ENCODE assay signal across 8 mouse cellular contexts in the genomic region with DNA sequence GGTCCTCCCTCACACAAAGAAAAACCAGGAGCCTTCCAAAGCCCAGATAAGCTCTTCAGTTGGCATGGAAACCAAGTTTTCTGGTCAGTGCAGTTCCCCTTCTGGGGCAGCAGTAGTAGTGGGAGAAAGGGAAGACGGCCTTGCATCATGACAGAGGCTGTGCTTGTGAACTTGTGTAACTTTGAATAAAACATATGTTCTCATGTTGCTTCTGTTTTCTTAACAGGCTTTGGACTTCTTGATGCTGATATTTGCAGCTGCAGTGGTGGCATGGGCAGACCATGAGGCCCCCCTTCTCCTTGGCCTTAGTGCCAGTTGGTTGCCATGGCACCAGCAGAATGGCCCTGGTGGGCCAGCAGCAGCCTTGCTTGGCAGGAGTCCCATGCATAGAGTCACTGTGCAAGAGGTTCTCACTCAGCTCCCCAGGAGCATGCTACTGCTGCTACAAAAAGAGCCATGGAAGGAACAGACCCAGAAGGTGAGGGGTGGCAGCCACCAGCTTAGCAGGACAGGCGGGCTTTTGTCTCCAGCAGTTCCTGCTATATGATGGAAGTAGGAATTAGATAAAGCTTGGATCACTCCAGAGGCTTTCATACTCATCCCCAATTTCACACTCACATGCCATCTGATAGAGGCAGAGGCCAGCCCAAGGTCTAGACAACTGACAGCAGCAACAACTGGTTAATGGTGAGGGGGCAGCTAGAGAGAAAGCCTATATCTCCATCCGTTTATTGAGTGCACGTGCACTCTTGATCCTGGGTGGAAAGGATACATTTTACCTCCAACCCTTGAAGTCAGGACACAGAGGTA. TPM values are rescaled to one million over a fixed set of nuclear protein-coding genes. Genes with fewer than 3 reads are reported as not detected.
A peak's percentile ranks its signal among the peaks of the same experiment; 100 is the strongest.
DNase-seq lines count a peak whose midpoint lies in the region; ATAC-seq and TF ChIP-seq lines count a peak whose summit lies in the region.

No protein-coding gene starts in this region.

- no peak overlapping the region for H3K27ac ChIP-seq in gastrocnemius, adult 2 months
- no peak overlapping the region for H3K27ac ChIP-seq in cerebellum, adult 2 months (ENCODE audit: insufficient read depth, low read length)
- no peak overlapping the region for H3K27ac ChIP-seq in midbrain, embryonic 11.5 days (ENCODE audit: low read depth, low read length)

- no peaks in the 10 kb centered on the region for H3K4me1 ChIP-seq in cerebellum, adult 2 months (ENCODE audit: control insufficient read depth, insufficient read depth, low read length)
- H3K4me1 ChIP-seq in midbrain, embryonic 11.5 days (ENCODE audit: control insufficient read depth, insufficient read depth, low read length): peaks cover 4% of the 10 kb centered on the region

- no peaks in the 10 kb centered on the region for H3K36me3 ChIP-seq in midbrain, embryonic 11.5 days (ENCODE audit: control insufficient read depth, insufficient read depth, low read length)

- 55% methylated on average over 4 of the region's 4 CpGs for WGBS in cerebellum, adult 2 months
- WGBS in midbrain, embryonic 11.5 days: 61% methylated on average over 4 of the region's 4 CpGs

- H3K4me3 ChIP-seq in gastrocnemius, adult 2 months: no peak overlapping the region
- no peak overlapping the region for H3K4me3 ChIP-seq in cerebellum, adult 2 months (replicated peaks; ENCODE audit: insufficient read depth, low read depth, low read length)
- H3K4me3 ChIP-seq in midbrain, embryonic 11.5 days (ENCODE audit: low read depth, low read length): no peak overlapping the region

- TF ChIP-seq CTCF in gastrocnemius, adult 2 months (IDR thresholded peaks at IDR 0.05): no peak
- TF ChIP-seq CTCF in cerebellum, adult 2 months (IDR thresholded peaks at IDR 0.05; ENCODE audit: borderline replicate concordance, insufficient read depth, low read depth, low read length): no peak

- H3K27me3 ChIP-seq in cerebellum, adult 2 months (ENCODE audit: control insufficient read depth, insufficient read depth, low read length): no peaks in the 10 kb centered on the region
- no peaks in the 10 kb centered on the region for H3K27me3 ChIP-seq in midbrain, embryonic 11.5 days (ENCODE audit: control insufficient read depth, insufficient read depth, low read length)

- peak; percentile 24 for DNase-seq in gastrocnemius, adult 2 months
- DNase-seq in gastrocnemius, postnatal 36 days: no peak
- DNase-seq in cerebellum, adult 2 months: peak; percentile 9 to 30
- DNase-seq in layer of hippocampus, postnatal 14 days (ENCODE audit: low spot score in 2 of 2): peak; percentile 50 to 54
- DNase-seq in midbrain, embryonic 11.5 days (ENCODE audit: low spot score, missing footprints): peak; percentile 91
- DNase-seq in right cerebral cortex, postnatal 25 days: peak; percentile 16
- no peak for DNase-seq in spleen, postnatal 10 days (ENCODE audit: low spot score in 2 of 2)

- intact Hi-C loops in gastrocnemius, adult 2 months (cut with DNase I): no loop called here
- intact Hi-C loops in gastrocnemius, postnatal 36 days (cut with DNase I): no loop called here

- ATAC-seq in frontal cortex, adult (ENCODE audit: low TSS enrichment): peak; percentile 43
- peak; percentile 82 for ATAC-seq in midbrain, embryonic 11.5 days (ENCODE audit: low FRiP score)

- H3K9me3 ChIP-seq in midbrain, embryonic 11.5 days (ENCODE audit: control insufficient read depth, low read length): no peaks in the 10 kb centered on the region

- H3K4me2 ChIP-seq in midbrain, embryonic 11.5 days: no peak overlapping the region

- H3K9ac ChIP-seq in midbrain, embryonic 11.5 days (ENCODE audit: low read length): no peak overlapping the region

- no peak for TF ChIP-seq POLR2A in cerebellum, adult 2 months (IDR thresholded peaks at IDR 0.05; ENCODE audit: borderline replicate concordance, insufficient read depth, low read length)

RNA-seq across cellular contexts. Expression of gene Hacd4, which starts 31.6 kb away (rescaled TPM):
- 1 to 10 TPM in 1 of 2 experiments, under 1 TPM in 1; 0.77 to 1.2 TPM for total RNA-seq in gastrocnemius, adult 2 months (2021)
- total RNA-seq in gastrocnemius, postnatal 36 days (2021): 1 to 10 TPM; 1.0 to 1.2 TPM
- 0.54 and 0.76 TPM in 2 replicates for polyA plus RNA-seq in cerebellum, adult 2 months (2012; rRNA removed)
- 1 to 10 TPM; 1.8 to 3.0 TPM for total RNA-seq in layer of hippocampus, postnatal 14 days (2021)
- polyA plus RNA-seq in midbrain, embryonic 11.5 days (2014; fragmentation: Nextera tagmentation; extraction: Ambion mirVana): 3.7 and 4.4 TPM in 2 replicates

Comparison
In these comparisons a context has a peak if more than half of its experiments do, and no peak if none do; other contexts are left out.
1. DNase-seq: peak in gastrocnemius, adult 2 months (single experiment), cerebellum, adult 2 months (2 of 2), layer of hippocampus, postnatal 14 days (2 of 2), midbrain, embryonic 11.5 days (single experiment) and right cerebral cortex, postnatal 25 days (single experiment); none in gastrocnemius, postnatal 36 days (0 of 2) and spleen, postnatal 10 days (0 of 2).